Comparison of ENCODE assay signal across 25 mouse cellular contexts in genomic region chr10:85544991-85545390, GRCm38 (mm10).
A peak's percentile ranks its signal among the peaks of the same experiment; 100 is the strongest.
DNase-seq lines count a peak whose midpoint lies in the region; ATAC-seq and TF ChIP-seq lines count a peak whose summit lies in the region.
"Had no signal": no experiment of that assay in that cellular context is flagged by ENCODE, and none has a peak within 500 bp of the region (broad histone marks: within the 10 kb centered on the region; RNA-seq: fewer than 3 reads in every experiment).

No protein-coding gene starts in this region.

- no peak for TF ChIP-seq CTCF in E14TG2a.4 (conservative IDR thresholded peaks at IDR 0.05; ENCODE audit: low read length)

- peak; percentile 21 for DNase-seq in embryo, embryonic 11 days
- DNase-seq in embryo, embryonic 9.5 days (ENCODE audit: extremely low spot score), result no peak
- DNase-seq in ES-CJ7 (ENCODE audit: low read depth, low spot score), result peak; percentile 85
- peak; percentile 74 for DNase-seq in ZHBTc4 (ENCODE audit: low read depth, low spot score)
- DNase-seq in spleen, adult 18-20 months, result no peak
- DNase-seq: adrenal gland, adult 8-10 months; adrenal gland, postnatal 14 days; adrenal gland, postnatal 36 days; B cell, adult 2 months; cerebellum, adult 11-12 months; cerebellum, adult 2 months; cerebellum, adult 9-10 months; cerebellum, postnatal 10 days; cerebellum, postnatal 25 days had no signal

- H3K27me3 ChIP-seq in E14TG2a.4 (ENCODE audit: insufficient read depth, low read length), result no peaks in the 10 kb centered on the region
- H3K27me3 ChIP-seq: CH12.LX; embryonic facial prominence, embryonic 12.5 days; forebrain, embryonic 12.5 days had no signal

- H3K4me3 ChIP-seq in E14TG2a.4 (replicated peaks; ENCODE audit: low read length), result 0 out of 2 replicates have a peak overlapping the region, but pooled peaks have one; percentile 24
- H3K4me3 ChIP-seq: embryonic facial prominence, embryonic 12.5 days; erythroblast, embryonic 14.5 days; forebrain, embryonic 10.5 days; forebrain, embryonic 12.5 days had no signal

- H3K36me3 ChIP-seq in E14TG2a.4 (ENCODE audit: insufficient read depth, low read length), result no peaks in the 10 kb centered on the region
- H3K36me3 ChIP-seq: embryonic facial prominence, embryonic 12.5 days; forebrain, embryonic 10.5 days; forebrain, embryonic 12.5 days had no signal

- peaks cover 70% of the 10 kb centered on the region for H3K4me1 ChIP-seq in E14TG2a.4 (replicated peaks; ENCODE audit: low read depth, low read length)

- ATAC-seq in erythroblast, adult 5-6 weeks (replicated peaks; ENCODE audit: low FRiP score, poor library complexity, severe bottlenecking), result no peak
- ATAC-seq: activated CD4-positive, CD25-positive, alpha-beta regulatory T cell, adult 4 months; CD4-positive, CD25-positive, alpha-beta regulatory T cell, adult 4 months; forebrain, embryonic 14.5 days; forebrain, embryonic 16.5 days had no signal

- H3K9me3 ChIP-seq in E14TG2a.4 (ENCODE audit: low read length), result no peaks in the 10 kb centered on the region
- H3K9me3 ChIP-seq: embryonic facial prominence, embryonic 12.5 days; forebrain, embryonic 10.5 days; forebrain, embryonic 12.5 days had no signal

Comparison
In these comparisons a context has a peak if more than half of its experiments do, and no peak if none do; other contexts are left out.
1. DNase-seq: peak in embryo, embryonic 11 days (single experiment), ES-CJ7 (single experiment) and ZHBTc4 (single experiment); none in embryo, embryonic 9.5 days (single experiment) and spleen, adult 18-20 months (0 of 2).